Mouse (Mus musculus) heart, adult 2 months (tissue): ENCODE measurements around the gene D16Ertd472e. TPM values are rescaled to one million over a fixed set of nuclear protein-coding genes. Genes with fewer than 3 reads are reported as not detected.

Experiments
- DNase-seq, 2 experiments: peaks; one replicate each; pipeline ENCODE4 v3.0.0; 2021
- H3K27ac ChIP-seq: fragments of 200-600 bp; 2 replicates; pipeline ENCODE4 v1.8.1; 2022
- H3K27me3 ChIP-seq: fragments of 200-500 bp; 2 replicates; pipeline ENCODE4 v1.6.1; 2012; ENCODE audit warnings: mild to moderate bottlenecking, low read length, inconsistent platforms, mixed read lengths; ENCODE audit not compliant: control insufficient read depth, insufficient read depth
- H3K36me3 ChIP-seq: fragments of 200-500 bp; 2 replicates; pipeline ENCODE4 v1.6.1; 2012; ENCODE audit warnings: low read length, inconsistent platforms; ENCODE audit not compliant: control insufficient read depth, insufficient read depth
- H3K4me1 ChIP-seq: fragments of 200-500 bp; 2 replicates; pipeline ENCODE4 v1.6.1; 2011; ENCODE audit warnings: low read length; ENCODE audit not compliant: control insufficient read depth, insufficient read depth
- H3K4me3 ChIP-seq: fragments of 200-600 bp; 2 replicates; pipeline ENCODE4 v1.8.1; 2022
- H3K79me2 ChIP-seq: fragments of 200-500 bp; replicated peaks from 2 replicates; pipeline ENCODE4 v1.6.1; 2012; ENCODE audit warnings: mild to moderate bottlenecking, inconsistent platforms, low read length, moderate library complexity, mixed read lengths; ENCODE audit not compliant: control insufficient read depth, insufficient read depth
- H3K9ac ChIP-seq: fragments of 200-500 bp; 2 replicates; pipeline ENCODE4 v1.6.1; 2012; ENCODE audit warnings: low read depth, mild to moderate bottlenecking, control low read depth, inconsistent platforms, low read length, mixed read lengths
- CTCF ChIP-seq: fragments of 200-600 bp; IDR thresholded peaks from 2 replicates; pipeline ENCODE4 v1.8.1; 2022; ENCODE audit warnings: antibody characterized with exemption, mild to moderate bottlenecking, moderate library complexity
- EP300 ChIP-seq: fragments of 200-500 bp; IDR thresholded peaks from 2 replicates; pipeline ENCODE4 v1.6.1; 2011; ENCODE audit warnings: low read depth, low read length, control low read depth; ENCODE audit not compliant: insufficient read depth
- POLR2A ChIP-seq: fragments of 200-500 bp; IDR thresholded peaks from 2 replicates; pipeline ENCODE4 v1.6.1; 2011; ENCODE audit warnings: mild to moderate bottlenecking, low read depth, low read length, control low read depth; ENCODE audit not compliant: insufficient read depth
- WGBS: fragments of 180-500 bp; shearing (Covaris S2); methylation state at CpG from one replicate; pipeline ENCODE4 v1.1.7; 2018; 5-methylcytosine and 5-hydroxymethylcytosine counted together
- intact Hi-C: fragments of 180-260 bp; cut with DNase I; formaldehyde crosslinking; loops from one replicate; pipeline ENCODE4 v1.15.1; 2025
- polyA plus RNA-seq: library from polyadenylated mRNA; depleted of rRNA; stranded (reverse); fragments of >200 nt; gene quantifications from 2 replicates; pipeline ENCODE4 v1.2.3, GENCODE M21; 2012
- total RNA-seq, 2 experiments: library from RNA; stranded (reverse); gene quantifications; 2 replicates each; pipeline ENCODE4 v1.2.3; 2021

Gene D16Ertd472e
- total and polyA plus RNA-seq, 3 experiments: 1.3 to 4.5 (median 3.5) TPM

- no peak for TF ChIP-seq POLR2A
- no peak for TF ChIP-seq CTCF
- no peak for TF ChIP-seq EP300
- no peaks in the 10 kb centered on the region for H3K79me2 ChIP-seq
- H3K9ac ChIP-seq: no peak overlapping the region
- no peak for DNase-seq
- intact Hi-C loops: no loop called here
- H3K4me1 ChIP-seq: 0 out of 2 replicates have a peak, but pooled peaks cover 2% of the 10 kb centered on the region
- no peaks in the 10 kb centered on the region for H3K27me3 ChIP-seq
- H3K36me3 ChIP-seq: no peaks in the 10 kb centered on the region
- 86% methylated on average over 1 of the region's 1 CpGs for WGBS
- H3K4me3 ChIP-seq: no peak overlapping the region
- H3K27ac ChIP-seq: no peak overlapping the region
Measured at GRCm38 (mm10) chr16:78598919-78599318, 22.4 kb upstream of the D16Ertd472e start.

- Histone ChIP-seq H3K27ac (no peak overlapping the region; the same call in 1 of the 2 replicates), H3K36me3 (no peaks in the 10 kb centered on the region), H3K9ac (no peak overlapping the region), H3K27me3 (no peaks in the 10 kb centered on the region), H3K79me2 (no peaks in the 10 kb centered on the region), H3K4me1 (0 out of 2 replicates have a peak, but pooled peaks cover 2% of the 10 kb centered on the region), H3K4me3 (no peak overlapping the region)
- TF ChIP-seq EP300: no peak
- TF ChIP-seq POLR2A: no peak
- no peak for TF ChIP-seq CTCF
- DNase-seq: no peak
- 35% methylated on average over 2 of the region's 2 CpGs for WGBS
- intact Hi-C loops: no loop called here
Measured at GRCm38 (mm10) chr16:78596381-78596780, 19.9 kb upstream of the D16Ertd472e start.

- WGBS: 88% methylated on average over 7 of the region's 7 CpGs
- Histone ChIP-seq H3K27me3 (no peaks in the 10 kb centered on the region), H3K79me2 (no peaks in the 10 kb centered on the region), H3K9ac (no peak overlapping the region), H3K4me3 (no peak overlapping the region), H3K27ac (peak overlapping the region; percentile 61), H3K4me1 (0 out of 2 replicates have a peak, but pooled peaks cover 2% of the 10 kb centered on the region), H3K36me3 (no peaks in the 10 kb centered on the region)
- DNase-seq: no peak
- intact Hi-C loops: no loop called here
- TF ChIP-seq POLR2A (no peak), CTCF (no peak), EP300 (no peak)
Measured at GRCm38 (mm10) chr16:78595821-78596220, 19.3 kb upstream of the D16Ertd472e start.

GRCm38 (mm10) chr16:78594154-78594553 lies 17.6 kb upstream of the D16Ertd472e start:
- H3K4me3 ChIP-seq: no peak overlapping the region
- no peak overlapping the region for H3K9ac ChIP-seq
- no peak for TF ChIP-seq CTCF
- TF ChIP-seq EP300: no peak
- no peak for TF ChIP-seq POLR2A
- no peaks in the 10 kb centered on the region for H3K27me3 ChIP-seq
- 33% methylated on average over 3 of the region's 3 CpGs for WGBS
- H3K27ac ChIP-seq: peak overlapping the region; percentile 61
- H3K36me3 ChIP-seq: no peaks in the 10 kb centered on the region
- H3K79me2 ChIP-seq: no peaks in the 10 kb centered on the region
- intact Hi-C loops: no loop called here
- DNase-seq: no peak
- 0 out of 2 replicates have a peak, but pooled peaks cover 2% of the 10 kb centered on the region for H3K4me1 ChIP-seq

- no peaks in the 10 kb centered on the region for H3K27me3 ChIP-seq
- no peak for DNase-seq
- no peak overlapping the region for H3K27ac ChIP-seq
- H3K79me2 ChIP-seq: no peaks in the 10 kb centered on the region
- 38% methylated on average over 6 of the region's 6 CpGs for WGBS
- intact Hi-C loops: no loop called here
- H3K4me1 ChIP-seq: no peaks in the 10 kb centered on the region
- no peak overlapping the region for H3K9ac ChIP-seq
- no peak overlapping the region for H3K4me3 ChIP-seq
- TF ChIP-seq POLR2A (no peak), CTCF (no peak), EP300 (no peak)
- H3K36me3 ChIP-seq: no peaks in the 10 kb centered on the region
Measured at GRCm38 (mm10) chr16:78591130-78591529, 14.6 kb upstream of the D16Ertd472e start.

GRCm38 (mm10) chr16:78588821-78589220 lies 12.3 kb upstream of the D16Ertd472e start:
- intact Hi-C loops: no loop called here
- Histone ChIP-seq H3K79me2 (no peaks in the 10 kb centered on the region), H3K36me3 (no peaks in the 10 kb centered on the region), H3K4me3 (no peak overlapping the region), H3K27ac (no peak overlapping the region), H3K9ac (no peak overlapping the region), H3K27me3 (no peaks in the 10 kb centered on the region), H3K4me1 (peaks cover 3% of the 10 kb centered on the region; the same call in 1 of the 2 replicates)
- TF ChIP-seq EP300 (no peak), POLR2A (no peak), CTCF (no peak)
- DNase-seq: no peak
- 77% methylated on average over 2 of the region's 2 CpGs for WGBS
